Mouse (Mus musculus): ENCODE results near the gene Axin2.

DNA sequence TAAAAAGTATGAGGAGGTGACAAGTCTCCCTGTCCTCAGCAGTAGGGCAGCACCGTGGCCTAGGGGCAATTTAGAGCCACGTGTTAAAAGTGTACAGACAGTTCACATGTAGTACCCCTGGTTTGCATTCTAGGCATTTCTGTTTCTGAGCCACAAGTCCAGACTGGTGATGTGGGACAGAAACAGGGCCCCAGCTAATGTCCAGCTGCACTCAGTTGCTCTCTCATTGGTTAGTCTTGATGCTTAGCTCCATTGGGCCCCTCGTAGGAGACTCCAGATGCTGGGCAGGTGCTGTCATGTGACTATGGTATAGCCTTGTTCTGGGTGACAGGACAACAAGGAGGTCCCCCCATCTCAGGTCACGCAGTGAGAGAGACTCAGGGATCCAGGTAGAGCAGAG is 9.0 kb downstream of the Axin2 start:
- no peak; the same call in 1 of the 2 replicates for TF ChIP-seq SIN3A (IDR thresholded peaks at IDR 0.05; ENCODE audit: low read length)
- TF ChIP-seq CTCF (conservative IDR thresholded peaks at IDR 0.05 in 1 of 2, IDR thresholded peaks at IDR 0.05 in 1 of 2; ENCODE audit: low read depth in 2 of 2, low read length in 2 of 2) = no peak
- TF ChIP-seq JUND (conservative IDR thresholded peaks at IDR 0.05; ENCODE audit: low read depth, low read length) = no peak
- TF ChIP-seq HCFC1 (IDR thresholded peaks at IDR 0.05; ENCODE audit: low read depth, low read length) = no peak
- peak; percentile 69 for TF ChIP-seq BHLHE40 (IDR thresholded peaks at IDR 0.05; ENCODE audit: low read depth, low read length)
- no peak for TF ChIP-seq POLR2A (IDR thresholded peaks at IDR 0.05; ENCODE audit: low read depth, low read length)
